Mouse (Mus musculus): ENCODE data around the gene B4gat1.
A peak's percentile ranks its signal among the peaks of the same experiment; 100 is the strongest.

DNA sequence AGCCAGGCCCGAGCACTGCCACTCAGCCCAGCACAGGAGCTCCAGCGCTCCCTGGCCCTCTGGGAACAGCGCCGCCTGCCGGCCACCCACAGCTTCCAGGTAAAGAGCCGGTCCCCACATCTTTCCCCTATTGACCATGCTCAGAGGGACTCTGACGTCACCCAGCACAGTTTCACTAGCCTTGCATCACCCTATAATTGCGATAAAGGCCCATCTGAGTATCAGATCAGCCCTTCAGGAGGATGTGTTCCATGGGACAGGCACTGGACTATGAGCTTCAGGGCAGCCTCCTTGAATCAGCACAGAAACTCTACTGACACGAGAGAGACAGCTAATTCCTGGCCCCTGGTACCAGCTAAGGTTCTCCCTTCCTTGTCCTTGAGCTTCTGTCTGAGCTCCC lies 15.3 kb downstream of the B4gat1 start:
- TF ChIP-seq CTCF (IDR thresholded peaks at IDR 0.05; ENCODE audit: extremely low read depth, insufficient read depth, insufficient read length, insufficient replicate concordance) = peak; percentile 63; the same call in 1 of the 2 replicates
- TF ChIP-seq POLR2A (IDR thresholded peaks at IDR 0.05; ENCODE audit: low read depth, low read length) = no peak
